Mouse (Mus musculus) neural tube, embryonic 13.5 days (tissue): ENCODE data around the gene Bend4. TPM values are rescaled to one million over a fixed set of nuclear protein-coding genes. Genes with fewer than 3 reads are reported as not detected.

ENCODE experiments used
- ATAC-seq: fragments of 200-750 bp; cut with Nextera tagmentation; 2 replicates; pipeline ENCODE4 v1.8.0; 2017; ENCODE audit warnings: low read depth, mild to moderate bottlenecking, moderate TSS enrichment, moderate library complexity
- H3K27ac ChIP-seq: fragments of 300-500 bp; sonication (generic); replicated peaks from 2 replicates; pipeline ENCODE4 v1.5.1; 2015; ENCODE audit warnings: moderate library complexity, mild to moderate bottlenecking, inconsistent platforms
- H3K27me3 ChIP-seq: fragments of 300-500 bp; sonication (generic); 2 replicates; pipeline ENCODE4 v1.6.1; 2015; ENCODE audit warnings: mild to moderate bottlenecking, inconsistent platforms
- H3K36me3 ChIP-seq: fragments of 300-500 bp; sonication (generic); 2 replicates; pipeline ENCODE4 v1.6.1; 2015; ENCODE audit warnings: mild to moderate bottlenecking, inconsistent platforms
- H3K4me1 ChIP-seq: fragments of 300-500 bp; sonication (generic); replicated peaks from 2 replicates; pipeline ENCODE4 v1.6.1; 2015; ENCODE audit warnings: inconsistent platforms
- H3K4me2 ChIP-seq: fragments of 300-500 bp; sonication (generic); 2 replicates; pipeline ENCODE4 v1.6.1; 2015; ENCODE audit warnings: inconsistent platforms, mild to moderate bottlenecking, moderate library complexity
- H3K4me3 ChIP-seq: fragments of 300-500 bp; sonication (generic); 2 replicates; pipeline ENCODE4 v1.5.1; 2015; ENCODE audit warnings: mild to moderate bottlenecking, inconsistent platforms
- H3K9ac ChIP-seq: fragments of 300-500 bp; sonication (generic); 2 replicates; pipeline ENCODE4 v1.6.1; 2015; ENCODE audit warnings: moderate library complexity, mild to moderate bottlenecking, inconsistent platforms
- H3K9me3 ChIP-seq: fragments of 300-500 bp; sonication (generic); 2 replicates; pipeline ENCODE4 v1.6.1; 2016; ENCODE audit warnings: inconsistent platforms
- WGBS: fragments of 180-500 bp; shearing (Covaris S2); methylation state at CpG from one replicate; pipeline ENCODE4 v1.1.7; 2015; 5-methylcytosine and 5-hydroxymethylcytosine counted together
- polyA plus RNA-seq: library from polyadenylated mRNA; unstranded; fragments of >200 nt; fragmentation: Nextera tagmentation; extraction: Ambion mirVana; gene quantifications from 2 replicates; pipeline ENCODE4 v1.2.1, GENCODE M21; 2015

Bend4 gene
- polyA plus RNA-seq, 1 experiment from 2014 or later: 12.1 TPM

GRCm38 (mm10) chr5:67444217-67445050 is 16.3 kb upstream of the Bend4 start:
- H3K27ac ChIP-seq: no peak overlapping the region
- H3K27me3 ChIP-seq: no peaks in the 10 kb centered on the region
- peaks cover 13% of the 10 kb centered on the region for H3K4me1 ChIP-seq
- no peak for ATAC-seq
- 27% methylated on average over 17 of the region's 17 CpGs for WGBS
- no peaks in the 10 kb centered on the region for H3K9me3 ChIP-seq
- H3K4me2 ChIP-seq: peak overlapping the region; percentile 20; the same call in 1 of the 2 replicates
- no peaks in the 10 kb centered on the region for H3K36me3 ChIP-seq
- no peak overlapping the region for H3K4me3 ChIP-seq
- H3K9ac ChIP-seq: no peak overlapping the region

GRCm38 (mm10) chr5:67442813-67443450 is 14.8 kb upstream of the Bend4 start:
- no peak overlapping the region for H3K4me3 ChIP-seq
- no peaks in the 10 kb centered on the region for H3K9me3 ChIP-seq
- H3K27me3 ChIP-seq: no peaks in the 10 kb centered on the region
- no peak overlapping the region for H3K9ac ChIP-seq
- no peak overlapping the region for H3K27ac ChIP-seq
- H3K36me3 ChIP-seq: no peaks in the 10 kb centered on the region
- 65% methylated on average over 6 of the region's 6 CpGs for WGBS
- ATAC-seq: no peak
- H3K4me1 ChIP-seq: peaks cover 13% of the 10 kb centered on the region
- H3K4me2 ChIP-seq: no peak overlapping the region

- WGBS: 91% methylated on average over 8 of the region's 8 CpGs
- H3K9ac ChIP-seq: no peak overlapping the region
Measured at GRCm38 (mm10) chr5:67440563-67440962, 12.5 kb upstream of the Bend4 start.

GRCm38 (mm10) chr5:67437403-67437802 is 9.3 kb upstream of the Bend4 start:
- H3K9me3 ChIP-seq: no peaks in the 10 kb centered on the region
- ATAC-seq: peak; percentile 77
- 40% methylated on average over 2 of the region's 2 CpGs for WGBS
- no peak overlapping the region for H3K27ac ChIP-seq
- H3K4me1 ChIP-seq: no peaks in the 10 kb centered on the region; the same call in 1 of the 2 replicates
- H3K27me3 ChIP-seq: no peaks in the 10 kb centered on the region
- no peak overlapping the region for H3K9ac ChIP-seq
- H3K4me2 ChIP-seq: no peak overlapping the region
- no peaks in the 10 kb centered on the region for H3K36me3 ChIP-seq
- no peak overlapping the region for H3K4me3 ChIP-seq

More at GRCm38 (mm10) chr5:67440563-67440962, 12.5 kb upstream of the Bend4 start:
- H3K27me3 ChIP-seq: no peaks in the 10 kb centered on the region
- no peak for ATAC-seq
- H3K4me3 ChIP-seq: no peak overlapping the region
- H3K27ac ChIP-seq: no peak overlapping the region
- H3K4me2 ChIP-seq: no peak overlapping the region
- no peaks in the 10 kb centered on the region for H3K36me3 ChIP-seq
- peaks cover 9% of the 10 kb centered on the region for H3K4me1 ChIP-seq
- H3K9me3 ChIP-seq: no peaks in the 10 kb centered on the region

GRCm38 (mm10) chr5:67426478-67427442 is 1.4 kb downstream of the Bend4 start:
- Histone ChIP-seq H3K9ac (peak overlapping the region; percentile 87), H3K4me2 (peak overlapping the region; percentile 73), H3K9me3 (no peaks in the 10 kb centered on the region), H3K27me3 (peaks cover 13% of the 10 kb centered on the region), H3K4me3 (peak overlapping the region; percentile 74), H3K36me3 (no peaks in the 10 kb centered on the region), H3K4me1 (peaks cover 49% of the 10 kb centered on the region), H3K27ac (peak overlapping the region; percentile 83)
- ATAC-seq: peak; percentile 34
- under 1% methylated on average over 85 of the region's 121 CpGs for WGBS

- ATAC-seq: no peak
- no peak overlapping the region for H3K27ac ChIP-seq
Measured at GRCm38 (mm10) chr5:67426011-67426410, 2.1 kb downstream of the Bend4 start.

GRCm38 (mm10) chr5:67424636-67425035 is 3.5 kb downstream of the Bend4 start:
- Histone ChIP-seq H3K4me1 (peaks cover 49% of the 10 kb centered on the region), H3K36me3 (no peaks in the 10 kb centered on the region), H3K4me2 (peak overlapping the region; percentile 73), H3K9ac (no peak overlapping the region), H3K27me3 (peaks cover 13% of the 10 kb centered on the region), H3K4me3 (no peak overlapping the region), H3K9me3 (no peaks in the 10 kb centered on the region), H3K27ac (no peak overlapping the region)
- 38% methylated on average over 3 of the region's 3 CpGs for WGBS
- ATAC-seq: no peak

More at GRCm38 (mm10) chr5:67426011-67426410, 2.1 kb downstream of the Bend4 start:
- Histone ChIP-seq H3K9me3 (no peaks in the 10 kb centered on the region), H3K4me3 (peak overlapping the region; percentile 74), H3K36me3 (no peaks in the 10 kb centered on the region), H3K9ac (peak overlapping the region; percentile 87), H3K4me2 (peak overlapping the region; percentile 73), H3K27me3 (peaks cover 13% of the 10 kb centered on the region), H3K4me1 (peaks cover 49% of the 10 kb centered on the region)
- WGBS: 13% methylated on average over 5 of the region's 5 CpGs

- Histone ChIP-seq H3K9me3 (no peaks in the 10 kb centered on the region), H3K4me3 (no peak overlapping the region), H3K36me3 (no peaks in the 10 kb centered on the region), H3K27me3 (peaks cover 13% of the 10 kb centered on the region), H3K4me1 (peaks cover 49% of the 10 kb centered on the region), H3K27ac (peak overlapping the region; percentile 84), H3K9ac (peak overlapping the region; percentile 41; the same call in 1 of the 2 replicates), H3K4me2 (peak overlapping the region; percentile 73)
- ATAC-seq: peak; percentile 48
- WGBS: 33% methylated on average over 2 of the region's 2 CpGs
Measured at GRCm38 (mm10) chr5:67423963-67424362, 4.1 kb downstream of the Bend4 start.

GRCm38 (mm10) chr5:67423326-67423725 is 4.8 kb downstream of the Bend4 start:
- H3K4me1 ChIP-seq: peaks cover 49% of the 10 kb centered on the region
- H3K4me2 ChIP-seq: peak overlapping the region; percentile 36
- H3K27ac ChIP-seq: peak overlapping the region; percentile 84
- 0 out of 2 replicates have a peak overlapping the region, but pooled peaks have one; percentile 5 for H3K4me3 ChIP-seq
- ATAC-seq: 0 out of 2 replicates have a peak, but pooled peaks have one; percentile 12
- WGBS: 29% methylated on average over 9 of the region's 9 CpGs
- peak overlapping the region; percentile 41; the same call in 1 of the 2 replicates for H3K9ac ChIP-seq
- peaks cover 13% of the 10 kb centered on the region for H3K27me3 ChIP-seq
- H3K36me3 ChIP-seq: no peaks in the 10 kb centered on the region
- no peaks in the 10 kb centered on the region for H3K9me3 ChIP-seq

- Histone ChIP-seq H3K27me3 (no peaks in the 10 kb centered on the region; the same call in 1 of the 2 replicates), H3K9ac (no peak overlapping the region), H3K9me3 (no peaks in the 10 kb centered on the region), H3K4me1 (peaks cover 20% of the 10 kb centered on the region), H3K4me3 (no peak overlapping the region), H3K36me3 (peaks cover 9% of the 10 kb centered on the region; the same call in 1 of the 2 replicates), H3K4me2 (no peak overlapping the region), H3K27ac (no peak overlapping the region)
- ATAC-seq: no peak
- WGBS: 79% methylated on average over 4 of the region's 4 CpGs
Measured at GRCm38 (mm10) chr5:67419407-67419806, 8.7 kb downstream of the Bend4 start.

- H3K4me2 ChIP-seq: no peak overlapping the region
- no peaks in the 10 kb centered on the region for H3K4me1 ChIP-seq
- 78% methylated on average over 7 of the region's 7 CpGs for WGBS
Measured at GRCm38 (mm10) chr5:67411475-67411874, 16.6 kb downstream of the Bend4 start.

More at GRCm38 (mm10) chr5:67411475-67411874, 16.6 kb downstream of the Bend4 start:
- H3K27ac ChIP-seq: no peak overlapping the region
- ATAC-seq: no peak
- H3K9me3 ChIP-seq: no peaks in the 10 kb centered on the region
- no peak overlapping the region for H3K9ac ChIP-seq
- H3K27me3 ChIP-seq: no peaks in the 10 kb centered on the region
- H3K4me3 ChIP-seq: no peak overlapping the region
- 0 out of 2 replicates have a peak, but pooled peaks cover 4% of the 10 kb centered on the region for H3K36me3 ChIP-seq
